Mouse (Mus musculus) liver, embryonic 12.5 days (tissue): ENCODE measurements at regions not wholly inside any gene's neighbourhood (a gene's known extent, or its start where the extent isn't known, plus 50 kb on each side); places are given as distances from the start of the nearest gene placed in this dataset.

Source experiments
- ATAC-seq: fragments of 200-750 bp; cut with Nextera tagmentation; 2 replicates; pipeline ENCODE4 v1.8.0; 2017; ENCODE audit warnings: moderate number of reproducible peaks, mild to moderate bottlenecking, moderate library complexity
- H3K27ac ChIP-seq: fragments of 300-500 bp; sonication (generic); 2 replicates; pipeline ENCODE4 v1.5.1; 2016; ENCODE audit warnings: mild to moderate bottlenecking
- H3K27me3 ChIP-seq: fragments of 300-500 bp; sonication (generic); replicated peaks from 2 replicates; pipeline ENCODE4 v1.6.1; 2016; ENCODE audit warnings: mild to moderate bottlenecking, moderate library complexity
- H3K36me3 ChIP-seq: fragments of 300-500 bp; sonication (generic); 2 replicates; pipeline ENCODE4 v1.6.1; 2016; ENCODE audit warnings: mild to moderate bottlenecking, moderate library complexity
- H3K4me1 ChIP-seq: fragments of 300-500 bp; sonication (generic); 2 replicates; pipeline ENCODE4 v1.6.1; 2016
- H3K4me2 ChIP-seq: fragments of 300-500 bp; sonication (generic); 2 replicates; pipeline ENCODE4 v1.6.1; 2016; ENCODE audit warnings: mild to moderate bottlenecking, moderate library complexity
- H3K4me3 ChIP-seq: fragments of 300-500 bp; sonication (generic); 2 replicates; pipeline ENCODE4 v1.5.1; 2016; ENCODE audit warnings: mild to moderate bottlenecking, moderate library complexity
- H3K9ac ChIP-seq: fragments of 300-500 bp; sonication (generic); 2 replicates; pipeline ENCODE4 v1.6.1; 2016; ENCODE audit warnings: mild to moderate bottlenecking, moderate library complexity
- H3K9me3 ChIP-seq: fragments of 300-500 bp; sonication (generic); replicated peaks from 2 replicates; pipeline ENCODE4 v1.6.1; 2016; ENCODE audit warnings: mild to moderate bottlenecking, moderate library complexity
- WGBS: fragments of 180-500 bp; shearing (Covaris S2); methylation state at CpG from one replicate; pipeline ENCODE4 v1.1.7; 2016; ENCODE audit not compliant: insufficient replicate concordance; 5-methylcytosine and 5-hydroxymethylcytosine counted together

DNA sequence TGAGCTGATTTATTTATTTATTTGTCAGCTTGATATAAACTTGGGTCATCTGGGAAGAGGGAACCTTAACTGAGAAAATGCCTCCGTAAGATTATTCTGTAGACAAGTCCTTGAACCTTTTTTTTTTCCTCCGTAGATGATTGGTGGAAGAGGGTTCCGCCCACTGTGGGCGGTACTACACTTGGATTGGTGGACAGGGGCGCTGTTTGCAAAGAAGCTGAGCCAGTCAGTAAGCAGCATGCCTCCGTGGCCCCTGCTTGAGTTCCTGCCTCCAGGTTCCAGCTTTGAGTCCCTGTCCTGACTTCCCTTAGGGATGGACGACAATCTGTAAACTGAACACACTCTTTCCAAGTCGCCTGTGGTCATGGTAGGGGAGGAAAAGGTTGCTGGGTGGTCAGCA is 259.4 kb upstream of the Sulf2 start:
- no peak overlapping the region for H3K4me3 ChIP-seq
- H3K27ac ChIP-seq: no peak overlapping the region
- ATAC-seq: no peak
- H3K27me3 ChIP-seq: no peaks in the 10 kb centered on the region; the same call in none of the 2 replicates
- no peak overlapping the region for H3K4me2 ChIP-seq
- H3K4me1 ChIP-seq: no peaks in the 10 kb centered on the region
- WGBS: 70% methylated on average over 8 of the region's 8 CpGs
- no peaks in the 10 kb centered on the region for H3K9me3 ChIP-seq
- H3K9ac ChIP-seq: no peak overlapping the region
- H3K36me3 ChIP-seq: no peaks in the 10 kb centered on the region

DNA sequence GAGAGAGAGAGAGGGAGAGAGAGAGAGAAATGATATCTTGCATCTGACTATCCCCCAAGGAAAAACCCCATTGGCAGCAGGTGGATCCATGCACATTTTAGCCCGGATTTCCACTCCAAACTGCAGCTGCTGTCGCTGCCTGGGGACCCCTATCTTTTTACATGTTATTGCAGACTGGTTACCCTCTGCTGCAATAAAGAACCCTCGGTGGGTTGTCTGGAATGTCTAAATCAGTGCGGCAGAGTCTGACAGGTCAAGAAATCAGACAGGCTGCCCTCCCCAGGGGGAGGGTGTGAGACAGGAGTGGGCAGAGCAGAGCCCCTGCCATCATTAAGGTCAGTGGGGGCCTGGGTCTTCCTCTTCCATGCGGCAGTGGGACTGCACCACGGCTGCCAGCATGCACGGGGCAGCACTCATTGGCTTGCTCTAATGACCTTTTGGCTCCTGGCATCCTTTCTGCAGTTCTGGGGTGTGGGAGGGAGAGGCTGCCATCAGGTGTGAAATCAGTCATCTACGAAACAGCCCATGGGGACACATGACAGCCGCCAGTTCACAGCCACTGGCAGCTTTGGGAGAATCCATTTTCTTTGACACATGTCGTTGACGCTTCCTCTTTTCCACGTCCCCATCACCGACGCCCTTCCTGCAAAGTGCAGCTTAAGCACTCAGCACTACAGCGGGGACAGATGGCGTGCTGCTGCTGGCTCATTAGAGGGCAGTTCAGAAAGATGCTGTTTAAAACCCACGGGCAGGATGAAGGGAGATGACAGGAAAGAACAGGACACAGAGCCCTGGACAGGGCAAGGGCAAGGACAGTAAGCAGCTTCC is 256.8 kb upstream of the Sulf2 start:
- Histone ChIP-seq H3K36me3 (no peaks in the 10 kb centered on the region), H3K4me1 (no peaks in the 10 kb centered on the region), H3K9ac (no peak overlapping the region), H3K4me3 (no peak overlapping the region), H3K27ac (no peak overlapping the region), H3K27me3 (no peaks in the 10 kb centered on the region; the same call in none of the 2 replicates), H3K4me2 (no peak overlapping the region), H3K9me3 (no peaks in the 10 kb centered on the region)
- no peak for ATAC-seq
- 22% methylated on average over 17 of the region's 17 CpGs for WGBS

DNA sequence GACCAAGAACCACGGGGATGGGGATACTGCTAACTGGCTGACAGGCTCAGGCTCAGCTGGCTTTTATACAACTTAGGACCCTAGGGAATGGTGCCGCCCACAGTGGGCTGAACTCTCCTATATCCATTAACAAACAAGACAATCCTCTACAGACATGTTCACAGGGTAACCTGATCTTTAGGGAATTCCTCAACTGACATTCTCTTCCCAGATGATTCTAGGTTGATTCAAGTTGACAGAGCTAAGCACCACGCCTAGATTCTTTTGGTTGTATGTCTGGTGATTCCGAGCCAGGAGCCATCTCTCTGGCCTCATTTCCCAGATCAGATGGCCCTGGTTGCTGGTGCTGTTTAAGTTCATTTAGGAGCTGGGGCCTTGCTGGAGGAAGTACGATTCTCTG is 253.9 kb upstream of the Sulf2 start:
- Histone ChIP-seq H3K4me2 (no peak overlapping the region), H3K27ac (no peak overlapping the region)

DNA sequence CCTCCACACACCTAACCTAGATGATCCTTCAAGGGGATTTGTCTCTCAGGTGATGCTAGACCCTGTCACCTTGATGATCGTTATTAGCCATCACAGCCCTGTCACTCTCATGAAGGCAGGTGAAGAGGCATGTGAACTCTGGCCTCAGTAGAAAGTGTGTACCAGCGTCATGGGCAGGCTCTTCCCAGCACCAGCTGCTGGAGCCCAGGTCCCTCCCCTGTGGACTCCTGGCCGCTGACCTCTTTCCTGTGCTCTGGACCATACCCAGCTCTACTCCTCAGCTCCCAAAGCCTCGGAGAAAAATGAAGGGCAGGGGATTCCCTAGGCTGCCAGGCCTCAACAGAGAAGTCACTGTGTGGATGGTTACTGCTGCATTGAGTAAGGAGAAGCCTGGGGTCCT is 253.3 kb upstream of the Sulf2 start:
- ATAC-seq: no peak

More for the DNA sequence above, 253.9 kb upstream of the Sulf2 start:
- H3K4me3 ChIP-seq: no peak overlapping the region
- ATAC-seq: no peak
- no peaks in the 10 kb centered on the region for H3K36me3 ChIP-seq
- H3K9me3 ChIP-seq: no peaks in the 10 kb centered on the region
- WGBS: 61% methylated on average over 5 of the region's 5 CpGs
- no peaks in the 10 kb centered on the region for H3K4me1 ChIP-seq
- no peaks in the 10 kb centered on the region; the same call in none of the 2 replicates for H3K27me3 ChIP-seq
- H3K9ac ChIP-seq: no peak overlapping the region

DNA sequence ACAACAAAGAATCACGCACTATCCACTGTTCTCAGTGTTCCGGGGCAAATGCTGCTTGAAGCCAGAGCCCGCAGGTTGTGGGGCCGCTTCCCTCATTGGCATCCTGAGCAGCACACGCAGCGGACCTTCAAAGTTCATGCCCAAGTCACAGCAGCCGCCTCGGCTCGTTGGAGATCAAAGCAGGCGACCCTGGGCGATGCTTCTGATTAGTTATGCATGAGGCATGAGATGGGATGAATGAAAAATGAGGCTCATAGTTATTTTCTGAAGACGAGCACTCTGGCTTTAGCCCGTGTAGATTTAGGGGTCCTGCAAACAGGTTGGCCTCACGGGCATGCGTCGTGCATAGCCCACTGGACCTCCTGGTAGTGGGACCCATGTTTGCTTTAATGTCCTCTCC is 252.5 kb upstream of the Sulf2 start:
- no peak overlapping the region for H3K4me3 ChIP-seq
- no peak for ATAC-seq
- H3K4me1 ChIP-seq: no peaks in the 10 kb centered on the region
- no peak overlapping the region for H3K27ac ChIP-seq
- no peaks in the 10 kb centered on the region for H3K9me3 ChIP-seq
- 77% methylated on average over 16 of the region's 16 CpGs for WGBS
- H3K36me3 ChIP-seq: no peaks in the 10 kb centered on the region
- H3K27me3 ChIP-seq: no peaks in the 10 kb centered on the region; the same call in none of the 2 replicates
- no peak overlapping the region for H3K9ac ChIP-seq
- no peak overlapping the region for H3K4me2 ChIP-seq

More for the DNA sequence above, 253.3 kb upstream of the Sulf2 start:
- Histone ChIP-seq H3K27me3 (no peaks in the 10 kb centered on the region; the same call in none of the 2 replicates), H3K4me1 (no peaks in the 10 kb centered on the region), H3K27ac (no peak overlapping the region), H3K4me2 (no peak overlapping the region), H3K9ac (no peak overlapping the region), H3K4me3 (no peak overlapping the region), H3K9me3 (no peaks in the 10 kb centered on the region), H3K36me3 (no peaks in the 10 kb centered on the region)
- 71% methylated on average over 4 of the region's 4 CpGs for WGBS

DNA sequence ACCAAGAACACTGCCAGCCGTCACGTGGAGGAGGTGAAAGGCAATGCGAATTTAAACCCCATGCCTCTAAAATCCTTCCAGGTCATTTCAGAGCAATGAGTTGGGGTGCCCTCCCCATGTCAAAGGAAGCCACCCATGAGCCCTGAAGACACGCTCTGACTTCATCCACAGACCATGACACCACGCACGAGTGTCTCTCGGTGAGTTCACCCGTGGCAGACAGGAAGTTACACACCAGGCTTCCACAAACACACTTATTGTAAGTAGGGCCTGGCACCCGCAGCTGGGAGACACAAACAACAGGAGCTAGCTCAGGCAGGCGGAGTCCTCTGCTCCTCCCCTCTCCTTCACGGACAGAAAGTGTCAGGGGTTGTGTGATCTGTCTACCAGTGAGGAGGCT is 251.4 kb upstream of the Sulf2 start:
- H3K9ac ChIP-seq: no peak overlapping the region
- H3K27me3 ChIP-seq: no peaks in the 10 kb centered on the region; the same call in 1 of the 2 replicates
- H3K4me1 ChIP-seq: no peaks in the 10 kb centered on the region
- H3K4me2 ChIP-seq: no peak overlapping the region
- no peaks in the 10 kb centered on the region for H3K9me3 ChIP-seq
- no peak overlapping the region for H3K4me3 ChIP-seq
- ATAC-seq: no peak
- H3K27ac ChIP-seq: no peak overlapping the region
- no peaks in the 10 kb centered on the region for H3K36me3 ChIP-seq
- 60% methylated on average over 11 of the region's 11 CpGs for WGBS

DNA sequence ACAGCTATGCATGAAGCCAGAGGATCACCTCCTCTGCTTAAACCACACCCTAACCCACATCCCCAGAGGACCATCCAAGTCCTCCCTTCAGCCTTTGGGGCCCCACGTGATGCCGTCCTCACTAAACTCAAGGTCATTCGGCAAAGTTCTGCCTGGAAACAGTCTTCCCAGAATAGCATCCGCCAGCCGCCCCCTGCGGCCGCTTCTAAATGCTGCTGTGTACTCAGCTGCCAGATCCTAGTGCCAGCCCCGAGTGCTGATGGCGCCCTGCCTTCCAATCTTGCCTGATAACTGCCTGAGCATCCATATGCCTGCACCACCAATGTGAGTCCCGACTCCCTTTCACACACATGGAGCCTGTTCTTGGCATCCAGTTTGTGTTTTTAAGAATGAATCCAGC is 247.9 kb upstream of the Sulf2 start:
- no peaks in the 10 kb centered on the region for H3K36me3 ChIP-seq
- H3K9ac ChIP-seq: no peak overlapping the region
- H3K27me3 ChIP-seq: no peaks in the 10 kb centered on the region
- H3K27ac ChIP-seq: no peak overlapping the region
- 57% methylated on average over 10 of the region's 10 CpGs for WGBS
- H3K4me1 ChIP-seq: no peaks in the 10 kb centered on the region; the same call in 1 of the 2 replicates
- no peak overlapping the region for H3K4me2 ChIP-seq
- no peak overlapping the region for H3K4me3 ChIP-seq
- H3K9me3 ChIP-seq: no peaks in the 10 kb centered on the region
- ATAC-seq: no peak

DNA sequence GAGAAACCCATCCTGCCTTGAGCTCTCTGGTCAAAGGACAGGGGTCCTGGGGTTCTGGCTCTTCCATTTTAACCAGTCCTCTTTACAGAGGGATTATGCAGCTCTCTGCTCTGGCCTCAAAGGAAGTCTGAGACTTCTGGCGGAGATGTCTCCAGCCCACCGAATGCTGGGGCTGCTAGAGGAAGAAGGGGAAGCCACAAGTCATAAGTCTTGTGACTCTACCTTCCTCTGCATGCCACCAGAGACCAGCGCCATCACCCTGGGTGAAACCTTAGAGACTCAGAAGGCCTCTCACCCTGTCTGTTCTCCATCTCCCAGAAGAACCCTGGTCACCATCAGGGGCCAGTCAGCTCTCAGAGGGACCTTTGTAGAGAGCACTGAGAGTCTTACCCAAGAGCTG is 246.4 kb upstream of the Sulf2 start:
- H3K27me3 ChIP-seq: no peaks in the 10 kb centered on the region; the same call in 1 of the 2 replicates
- no peaks in the 10 kb centered on the region for H3K9me3 ChIP-seq
- no peak overlapping the region for H3K9ac ChIP-seq
- no peak overlapping the region for H3K27ac ChIP-seq
- H3K36me3 ChIP-seq: no peaks in the 10 kb centered on the region
- WGBS: 20% methylated on average over 3 of the region's 3 CpGs
- no peak for ATAC-seq
- H3K4me1 ChIP-seq: no peaks in the 10 kb centered on the region; the same call in 1 of the 2 replicates
- no peak overlapping the region for H3K4me3 ChIP-seq
- H3K4me2 ChIP-seq: no peak overlapping the region

DNA sequence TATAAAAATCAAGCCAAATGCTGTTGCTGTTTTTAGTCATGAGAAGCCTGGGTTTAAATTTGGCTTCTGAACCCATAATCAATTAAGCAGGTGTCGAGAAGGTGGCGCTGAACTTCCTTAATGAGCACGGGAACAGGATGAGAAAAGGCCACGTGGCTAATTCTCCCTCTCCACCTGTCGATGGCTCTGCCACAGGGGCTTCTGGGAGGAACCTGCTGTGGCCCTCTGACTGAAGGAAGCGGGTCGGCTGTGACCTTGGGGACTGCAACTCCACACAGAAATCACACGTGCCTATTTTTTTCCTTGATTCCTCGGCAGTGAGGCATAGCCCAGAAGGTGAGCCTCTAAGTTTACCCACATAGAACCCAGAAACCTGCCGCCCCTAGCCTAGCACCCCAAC is 244.8 kb upstream of the Sulf2 start:
- ATAC-seq: no peak
- no peak overlapping the region for H3K27ac ChIP-seq
- no peaks in the 10 kb centered on the region for H3K36me3 ChIP-seq
- no peaks in the 10 kb centered on the region for H3K9me3 ChIP-seq
- H3K27me3 ChIP-seq: no peaks in the 10 kb centered on the region; the same call in 1 of the 2 replicates
- H3K9ac ChIP-seq: no peak overlapping the region
- no peak overlapping the region for H3K4me3 ChIP-seq
- no peaks in the 10 kb centered on the region; the same call in 1 of the 2 replicates for H3K4me1 ChIP-seq
- 55% methylated on average over 10 of the region's 10 CpGs for WGBS
- no peak overlapping the region for H3K4me2 ChIP-seq

DNA sequence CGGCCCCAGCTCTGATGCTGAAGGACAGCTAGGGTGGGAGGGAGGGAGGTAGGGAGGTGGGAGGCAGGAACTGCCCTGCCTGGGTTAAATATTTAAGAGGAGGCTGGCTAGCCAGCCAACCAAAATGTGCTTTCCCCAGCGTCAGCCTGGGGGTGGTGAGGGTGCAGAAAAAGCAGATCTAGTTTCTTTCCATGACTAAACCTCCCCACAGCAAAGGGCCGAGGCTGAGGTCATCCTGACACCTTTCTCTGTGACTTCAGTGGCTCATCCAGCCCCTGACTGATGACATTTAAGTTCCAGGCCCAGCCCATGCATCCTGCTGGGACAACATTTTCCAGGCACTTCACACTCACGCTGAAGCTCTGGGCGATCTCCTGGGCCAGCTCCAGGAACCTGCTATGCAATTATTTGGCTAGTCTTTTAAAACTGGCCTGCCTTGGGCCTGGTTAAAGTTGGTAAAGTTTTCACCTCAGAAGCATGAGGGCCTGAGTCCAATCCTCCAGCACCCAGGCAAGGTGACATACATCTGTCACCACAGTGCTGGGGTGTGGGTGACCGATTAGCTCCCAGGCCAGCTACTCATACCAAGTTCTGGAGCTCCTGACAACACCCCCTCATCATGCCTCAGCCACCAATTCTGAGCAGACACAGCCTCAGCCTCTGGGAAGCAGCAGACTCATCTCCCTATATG is 243.8 kb upstream of the Sulf2 start:
- Histone ChIP-seq H3K4me2 (no peak overlapping the region), H3K27me3 (no peaks in the 10 kb centered on the region; the same call in 1 of the 2 replicates), H3K36me3 (no peaks in the 10 kb centered on the region), H3K9ac (no peak overlapping the region), H3K4me3 (no peak overlapping the region), H3K9me3 (no peaks in the 10 kb centered on the region), H3K27ac (no peak overlapping the region), H3K4me1 (no peaks in the 10 kb centered on the region; the same call in 1 of the 2 replicates)
- ATAC-seq: peak; percentile 42; the same call in 1 of the 2 replicates
- 31% methylated on average over 6 of the region's 6 CpGs for WGBS

DNA sequence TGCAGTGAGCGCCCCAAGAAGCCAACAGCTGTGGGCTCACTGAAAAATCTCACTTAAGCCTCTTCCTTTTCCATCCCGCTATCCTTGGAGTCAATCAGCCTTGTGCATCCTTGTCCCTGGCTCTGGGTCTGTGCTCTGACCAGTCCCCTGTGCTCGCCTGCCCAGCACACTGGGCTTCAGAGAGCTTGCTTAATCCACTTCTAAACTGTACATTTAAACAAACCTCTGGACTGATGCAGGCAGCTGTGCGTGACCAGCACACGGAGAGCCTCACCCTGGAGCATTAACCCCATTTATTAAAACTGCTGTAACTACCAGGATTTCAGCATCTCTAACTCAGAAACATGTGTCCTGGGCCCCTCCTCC is 243.3 kb upstream of the Sulf2 start:
- WGBS: 58% methylated on average over 5 of the region's 5 CpGs
- H3K4me2 ChIP-seq: no peak overlapping the region
- H3K36me3 ChIP-seq: no peaks in the 10 kb centered on the region
- H3K27ac ChIP-seq: no peak overlapping the region
- ATAC-seq: 0 out of 2 replicates have a peak, but pooled peaks have one; percentile 33
- H3K4me1 ChIP-seq: no peaks in the 10 kb centered on the region; the same call in 1 of the 2 replicates
- H3K9me3 ChIP-seq: no peaks in the 10 kb centered on the region
- H3K9ac ChIP-seq: no peak overlapping the region
- H3K27me3 ChIP-seq: no peaks in the 10 kb centered on the region; the same call in 1 of the 2 replicates
- H3K4me3 ChIP-seq: no peak overlapping the region

DNA sequence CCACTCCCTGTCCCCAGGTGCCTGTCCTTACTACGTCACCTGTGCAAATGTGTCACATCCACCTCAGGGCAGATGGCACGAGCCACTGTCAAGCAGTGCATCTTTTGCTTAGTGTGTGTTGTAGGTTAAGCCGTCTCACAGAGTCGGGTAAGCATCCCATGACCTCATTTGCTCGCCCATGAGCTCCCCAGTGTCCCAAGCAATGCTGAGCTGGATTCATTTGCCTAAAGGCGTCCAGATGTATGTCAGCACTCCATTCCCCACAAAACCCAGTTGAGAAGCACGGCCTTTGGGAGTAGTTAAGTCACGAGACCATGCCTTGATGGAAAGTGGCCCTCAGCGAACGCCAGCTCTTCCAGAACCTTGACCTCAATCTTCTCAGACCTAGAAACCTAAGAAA is 242.7 kb upstream of the Sulf2 start:
- 60% methylated on average over 10 of the region's 10 CpGs for WGBS
- Histone ChIP-seq H3K36me3 (no peaks in the 10 kb centered on the region), H3K4me1 (no peaks in the 10 kb centered on the region; the same call in 1 of the 2 replicates), H3K4me2 (no peak overlapping the region), H3K27me3 (no peaks in the 10 kb centered on the region; the same call in 1 of the 2 replicates), H3K27ac (no peak overlapping the region), H3K9ac (no peak overlapping the region), H3K4me3 (no peak overlapping the region), H3K9me3 (no peaks in the 10 kb centered on the region)
- no peak for ATAC-seq
